Mouse (Mus musculus) heart, postnatal 0 days (tissue): ENCODE data around the gene Cnot4. TPM values are rescaled to one million over a fixed set of nuclear protein-coding genes. Genes with fewer than 3 reads are reported as not detected.
"Not testable (repeated sequence)": the region's sequence is repeated elsewhere in the genome, so short reads cannot be mapped to it uniquely, and the experiment has no call there.

Source experiments
- ATAC-seq: fragments of 200-750 bp; cut with Nextera tagmentation; 2 replicates; pipeline ENCODE4 v1.8.0; 2017; ENCODE audit warnings: low read depth, moderate number of reproducible peaks, moderate library complexity; ENCODE audit not compliant: insufficient read depth
- DNase-seq: peaks from one replicate; pipeline ENCODE4 v3.0.0-alpha.2; 2016; ENCODE audit warnings: low spot score
- H3K27ac ChIP-seq: fragments of 300-500 bp; sonication (generic); 2 replicates; pipeline ENCODE4 v1.5.1; 2014; ENCODE audit warnings: low read depth, mild to moderate bottlenecking
- H3K27me3 ChIP-seq: fragments of 300-500 bp; sonication (generic); 2 replicates; pipeline ENCODE4 v1.6.1; 2014; ENCODE audit warnings: low read length, mixed read lengths; ENCODE audit not compliant: control insufficient read depth, insufficient read depth
- H3K36me3 ChIP-seq: fragments of 300-500 bp; sonication (generic); replicated peaks from 2 replicates; pipeline ENCODE4 v1.6.1; 2014; ENCODE audit warnings: low read length, mixed read lengths; ENCODE audit not compliant: control insufficient read depth, insufficient read depth
- H3K4me1 ChIP-seq: fragments of 300-500 bp; sonication (generic); 2 replicates; pipeline ENCODE4 v1.6.1; 2014; ENCODE audit warnings: antibody characterized with exemption; ENCODE audit not compliant: control insufficient read depth, insufficient read depth
- H3K4me2 ChIP-seq: fragments of 300-500 bp; sonication (generic); 2 replicates; pipeline ENCODE4 v1.6.1; 2014; ENCODE audit warnings: low read depth, mild to moderate bottlenecking, low read length, moderate library complexity
- H3K4me3 ChIP-seq: fragments of 300-500 bp; sonication (generic); 2 replicates; pipeline ENCODE4 v1.5.1; 2014; ENCODE audit warnings: low read depth, low read length
- H3K9ac ChIP-seq: fragments of 300-500 bp; sonication (generic); replicated peaks from 2 replicates; pipeline ENCODE4 v1.6.1; 2014; ENCODE audit warnings: low read depth, low read length, mixed read lengths
- H3K9me3 ChIP-seq: fragments of 300-500 bp; sonication (generic); replicated peaks from 2 replicates; pipeline ENCODE4 v1.6.1; 2016; ENCODE audit warnings: low read length; ENCODE audit not compliant: control insufficient read depth
- CTCF ChIP-seq: IDR thresholded peaks from 2 replicates; pipeline ENCODE4 v1.5.1; 2016; ENCODE audit warnings: antibody characterized with exemption, control low read depth, low read depth
- EP300 ChIP-seq: IDR thresholded peaks from 2 replicates; pipeline ENCODE4 v1.6.1; 2016; ENCODE audit warnings: antibody characterized with exemption, low read depth
- WGBS: fragments of 180-500 bp; shearing (Covaris S2); extraction: QIAGEN DNeasy Blood & Tissue Kit; methylation state at CpG from one replicate; pipeline ENCODE4 v1.1.7; 2014; 5-methylcytosine and 5-hydroxymethylcytosine counted together
- polyA plus RNA-seq: library from polyadenylated mRNA; unstranded; fragments of >200 nt; fragmentation: Nextera tagmentation; extraction: Ambion mirVana; gene quantifications from 2 replicates; pipeline ENCODE4 v1.2.1, GENCODE M21; 2015
- total RNA-seq: library from RNA; depleted of rRNA; stranded (reverse); fragments of >200 nt; gene quantifications from 2 replicates; pipeline ENCODE4 v1.2.3, GENCODE M21; 2014; ENCODE audit warnings: low replicate concordance

Cnot4 gene
- total and polyA plus RNA-seq, 2 experiments from 2014 or later = 13.3 to 15.0 TPM

- TF ChIP-seq CTCF = 0 out of 2 replicates have a peak, but pooled peaks have one; percentile 11
- 67% methylated on average over 3 of the region's 3 CpGs for WGBS
Measured at GRCm38 (mm10) chr6:35172028-35172427, 38.5 kb upstream of the Cnot4 start.

DNA sequence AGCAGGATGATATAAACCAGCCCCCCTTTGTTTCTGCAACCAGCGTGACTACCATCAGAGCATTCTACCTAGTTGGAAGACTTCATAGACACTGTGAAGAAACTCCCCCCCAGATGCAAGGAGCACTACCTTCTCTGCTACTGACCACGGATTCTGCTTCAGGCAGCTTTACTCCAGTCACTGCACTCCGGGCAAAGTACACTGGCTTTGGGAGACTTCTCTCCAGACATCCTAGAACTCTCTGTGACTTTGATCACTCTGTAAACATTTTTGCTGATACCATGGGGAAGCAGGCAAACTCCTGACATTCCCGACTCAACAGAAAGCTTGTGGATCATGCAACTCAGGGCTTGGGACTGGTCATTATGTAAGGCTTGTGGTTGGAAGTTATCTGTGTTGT is 35.7 kb upstream of the Cnot4 start:
- no peaks in the 10 kb centered on the region for H3K9me3 ChIP-seq
- WGBS = 43% methylated on average over 4 of the region's 4 CpGs
- no peak overlapping the region for H3K27ac ChIP-seq
- TF ChIP-seq EP300 (no peak), CTCF (no peak)
- no peak overlapping the region for H3K4me2 ChIP-seq
- no peaks in the 10 kb centered on the region for H3K27me3 ChIP-seq
- ATAC-seq = no peak
- H3K36me3 ChIP-seq = no peaks in the 10 kb centered on the region
- H3K4me1 ChIP-seq = no peaks in the 10 kb centered on the region
- no peak overlapping the region for H3K9ac ChIP-seq
- no peak for DNase-seq
- no peak overlapping the region for H3K4me3 ChIP-seq

More at GRCm38 (mm10) chr6:35172028-35172427, 38.5 kb upstream of the Cnot4 start:
- H3K9ac ChIP-seq, H3K4me3 ChIP-seq, H3K27me3 ChIP-seq, H3K9me3 ChIP-seq, H3K4me1 ChIP-seq, H3K36me3 ChIP-seq, DNase-seq, ATAC-seq, H3K4me2 ChIP-seq, H3K27ac ChIP-seq: not testable (repeated sequence)

DNA sequence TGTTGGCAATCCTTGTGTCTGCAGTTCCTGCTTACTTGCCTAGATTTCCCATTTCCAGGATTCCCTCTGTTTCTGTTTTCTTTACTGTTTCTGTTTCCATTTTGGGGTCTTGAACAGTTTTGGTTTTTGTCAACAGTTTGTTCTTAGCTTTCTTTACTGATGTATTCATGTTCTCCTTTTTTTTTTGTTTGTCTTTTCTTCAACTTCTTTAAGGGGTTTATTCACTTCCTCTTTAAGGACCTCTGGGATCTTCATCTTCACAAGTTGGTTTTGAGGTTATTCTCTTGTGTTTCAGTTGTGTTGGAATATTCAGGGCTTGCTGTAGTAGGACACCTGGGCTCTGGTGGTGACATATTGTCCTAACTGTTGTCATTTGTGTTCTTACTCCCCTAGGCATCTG is 21.0 kb upstream of the Cnot4 start:
- TF ChIP-seq CTCF = no peak
- TF ChIP-seq EP300 = no peak
- no peaks in the 10 kb centered on the region for H3K36me3 ChIP-seq
- ATAC-seq = no peak
- DNase-seq = no peak
- H3K9ac ChIP-seq = no peak overlapping the region
- H3K4me1 ChIP-seq = peaks cover 3% of the 10 kb centered on the region; the same call in 1 of the 2 replicates
- H3K9me3 ChIP-seq = no peaks in the 10 kb centered on the region
- H3K27ac ChIP-seq = no peak overlapping the region
- no peak overlapping the region for H3K4me3 ChIP-seq
- H3K4me2 ChIP-seq = no peak overlapping the region
- no peaks in the 10 kb centered on the region for H3K27me3 ChIP-seq

GRCm38 (mm10) chr6:35147726-35148422 is 14.3 kb upstream of the Cnot4 start:
- H3K9me3 ChIP-seq = 0 out of 2 replicates have a peak, but pooled peaks cover 4% of the 10 kb centered on the region
- H3K4me2 ChIP-seq = no peak overlapping the region
- DNase-seq (no peak), ATAC-seq (no peak)
- H3K27me3 ChIP-seq = no peaks in the 10 kb centered on the region
- WGBS = 55% methylated on average over 3 of the region's 3 CpGs
- TF ChIP-seq CTCF = no peak
- no peak for TF ChIP-seq EP300
- H3K36me3 ChIP-seq = no peaks in the 10 kb centered on the region
- H3K4me1 ChIP-seq = no peaks in the 10 kb centered on the region
- H3K27ac ChIP-seq = no peak overlapping the region
- H3K9ac ChIP-seq = no peak overlapping the region
- H3K4me3 ChIP-seq = no peak overlapping the region

DNA sequence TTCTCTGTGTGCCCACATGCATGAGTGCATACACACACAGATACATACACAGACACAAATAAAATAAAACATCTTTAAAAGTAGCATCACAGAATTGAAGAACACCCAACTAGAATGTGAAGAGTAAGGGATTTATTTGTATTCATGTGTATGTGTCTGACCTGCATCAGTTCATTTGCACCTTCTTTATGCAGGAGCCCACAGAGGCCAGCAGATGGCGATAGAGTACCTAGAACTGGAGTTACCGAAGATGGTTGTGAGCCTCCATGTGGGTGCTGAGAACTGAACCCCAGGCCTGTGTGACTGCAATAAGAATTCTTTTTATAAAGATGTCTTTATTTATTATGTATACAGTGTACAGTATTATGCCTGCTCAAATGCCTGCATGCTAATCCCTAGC is 12.0 kb upstream of the Cnot4 start:
- Histone ChIP-seq H3K4me2 (no peak overlapping the region), H3K4me1 (no peaks in the 10 kb centered on the region), H3K27ac (no peak overlapping the region), H3K9me3 (0 out of 2 replicates have a peak, but pooled peaks cover 4% of the 10 kb centered on the region), H3K27me3 (no peaks in the 10 kb centered on the region), H3K4me3 (no peak overlapping the region), H3K9ac (no peak overlapping the region), H3K36me3 (no peaks in the 10 kb centered on the region)
- 79% methylated on average over 2 of the region's 2 CpGs for WGBS
- no peak for ATAC-seq
- TF ChIP-seq EP300 = no peak
- no peak for TF ChIP-seq CTCF
- no peak for DNase-seq

DNA sequence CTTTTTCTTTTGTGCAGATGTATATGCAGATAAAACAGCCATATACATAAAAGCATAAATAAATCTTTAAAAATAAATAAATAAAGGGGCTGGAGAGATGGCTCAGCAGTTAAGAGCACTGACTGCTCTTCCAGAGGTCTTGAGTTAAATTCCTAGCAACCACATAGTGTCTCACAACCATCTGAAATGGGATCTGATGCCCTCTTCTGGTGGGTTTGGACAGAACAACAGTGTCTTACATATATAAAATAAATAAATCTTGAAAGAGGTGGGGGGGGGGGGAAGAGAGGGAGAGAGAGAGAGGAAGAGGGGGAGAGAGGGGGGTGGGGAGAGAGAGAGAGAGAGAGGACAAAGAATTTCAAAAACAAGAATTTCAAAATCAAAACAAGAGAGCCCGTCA is 6.8 kb upstream of the Cnot4 start:
- H3K36me3 ChIP-seq = no peaks in the 10 kb centered on the region
- 93% methylated on average over 1 of the region's 1 CpGs for WGBS
- H3K4me2 ChIP-seq = no peak overlapping the region
- no peak overlapping the region for H3K4me3 ChIP-seq
- no peak overlapping the region for H3K27ac ChIP-seq
- no peaks in the 10 kb centered on the region for H3K9me3 ChIP-seq
- H3K4me1 ChIP-seq = no peaks in the 10 kb centered on the region
- H3K27me3 ChIP-seq = no peaks in the 10 kb centered on the region
- ATAC-seq (no peak), DNase-seq (no peak)
- TF ChIP-seq CTCF = no peak
- TF ChIP-seq EP300 = no peak
- H3K9ac ChIP-seq = no peak overlapping the region
